Mouse (Mus musculus): ENCODE results near the gene Syn2. TPM values are rescaled to one million over a fixed set of nuclear protein-coding genes. Genes with fewer than 3 reads are reported as not detected.

Gene Syn2
- polyA plus RNA-seq, 1 experiment: 33.6 TPM

GRCm38 (mm10) chr6:115291068-115291467, 156.4 kb downstream of the Syn2 start:
- no peak for DNase-seq (ENCODE audit: low read depth)

GRCm38 (mm10) chr6:115291823-115292222, 157.1 kb downstream of the Syn2 start:
- DNase-seq (ENCODE audit: low read depth): no peak

DNA sequence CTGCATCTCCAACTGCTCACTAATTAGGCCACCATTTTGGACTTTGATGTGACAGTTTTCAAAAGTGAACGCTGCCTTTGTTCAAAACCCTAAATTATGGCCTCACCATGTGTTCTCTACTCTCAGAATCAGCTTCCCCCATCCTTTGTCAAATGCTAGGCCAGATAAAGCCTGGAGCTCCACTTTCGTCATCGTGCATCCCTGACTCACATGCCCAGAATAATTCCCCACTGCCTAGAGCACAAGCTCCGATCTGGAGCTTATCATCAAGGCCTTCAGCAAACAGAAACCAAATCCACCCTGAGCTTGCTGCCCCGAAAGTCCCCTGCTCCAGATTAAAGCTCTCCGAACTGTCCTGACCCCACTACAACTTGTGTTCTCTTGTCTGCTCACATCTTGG, 157.9 kb downstream of the Syn2 start:
- no peak for DNase-seq (ENCODE audit: low read depth)

GRCm38 (mm10) chr6:115293877-115294276, 159.2 kb downstream of the Syn2 start:
- no peak for DNase-seq (ENCODE audit: low read depth)

DNA sequence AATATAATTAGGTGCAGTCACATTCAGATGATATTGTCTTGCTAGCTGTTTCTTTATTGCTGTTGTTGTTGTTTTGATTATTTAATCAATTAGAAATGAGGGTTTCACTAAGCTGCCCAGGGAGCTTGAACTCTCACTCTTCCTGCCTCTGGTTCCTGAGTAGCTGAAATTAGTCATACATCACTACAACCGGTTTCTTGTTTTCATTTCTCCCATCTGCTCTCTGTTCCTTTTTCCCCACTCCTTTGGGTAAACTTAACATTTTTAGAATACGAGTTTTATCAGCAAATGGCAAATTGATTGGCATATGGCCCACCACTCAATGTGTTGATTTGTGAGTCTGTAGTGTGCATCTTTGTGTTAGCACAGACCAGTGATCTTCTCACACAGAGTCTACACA, 172.4 kb downstream of the Syn2 start:
- no peak for DNase-seq (ENCODE audit: low read depth)

GRCm38 (mm10) chr6:115312780-115313179, 178.1 kb downstream of the Syn2 start:
- DNase-seq (ENCODE audit: low read depth): no peak

DNA sequence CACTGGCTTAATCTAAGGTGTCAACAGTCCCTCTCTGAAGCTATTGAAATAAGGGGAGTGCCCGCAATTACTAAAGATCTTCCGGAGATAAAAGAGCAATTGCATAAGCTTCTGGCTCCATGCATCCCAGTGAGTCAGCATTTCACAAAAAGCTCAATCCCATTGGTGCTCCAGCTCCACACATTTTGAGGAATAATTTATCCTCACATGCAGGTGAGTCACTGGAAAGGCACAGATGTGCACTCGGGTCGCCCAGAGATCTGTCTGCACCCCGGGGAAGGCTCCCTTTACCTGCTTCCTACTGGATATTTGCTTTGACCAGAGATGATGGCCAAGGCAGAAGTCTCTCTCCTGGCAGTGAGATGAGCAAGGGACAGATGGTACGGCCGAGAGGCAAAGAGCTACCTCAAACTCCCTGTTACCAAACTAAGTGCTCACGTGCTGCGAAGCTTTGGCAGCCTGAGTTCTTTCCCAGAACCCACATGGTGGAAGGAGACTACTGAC, 178.6 kb downstream of the Syn2 start:
- DNase-seq (ENCODE audit: low read depth): peak; percentile 77

DNA sequence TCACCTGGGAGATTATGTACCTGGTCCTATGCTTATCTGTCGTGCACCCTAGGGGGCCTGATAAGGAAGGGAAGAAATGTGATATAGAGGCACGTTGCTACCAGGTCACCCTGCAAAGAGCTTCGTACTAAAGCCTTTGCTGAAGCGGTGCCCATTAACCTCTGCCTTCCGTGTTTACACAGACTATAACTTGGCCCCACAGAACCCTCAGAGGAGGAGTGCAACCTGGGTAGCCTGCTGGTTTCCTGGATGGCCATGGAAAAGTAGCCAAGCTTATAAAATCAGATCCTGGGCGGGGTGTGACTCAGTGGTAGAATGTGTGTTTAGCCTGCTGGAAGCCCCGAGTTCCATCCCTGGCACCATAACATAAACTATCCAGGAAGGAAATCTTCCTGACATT, 179.2 kb downstream of the Syn2 start:
- DNase-seq (ENCODE audit: low read depth): no peak

GRCm38 (mm10) chr6:115315770-115316169, 181.1 kb downstream of the Syn2 start:
- no peak for DNase-seq (ENCODE audit: low read depth)

- DNase-seq (ENCODE audit: low read depth): no peak
These were observed 182.1 kb downstream of the Syn2 start for GRCm38 (mm10) chr6:115316811-115317221.

DNA sequence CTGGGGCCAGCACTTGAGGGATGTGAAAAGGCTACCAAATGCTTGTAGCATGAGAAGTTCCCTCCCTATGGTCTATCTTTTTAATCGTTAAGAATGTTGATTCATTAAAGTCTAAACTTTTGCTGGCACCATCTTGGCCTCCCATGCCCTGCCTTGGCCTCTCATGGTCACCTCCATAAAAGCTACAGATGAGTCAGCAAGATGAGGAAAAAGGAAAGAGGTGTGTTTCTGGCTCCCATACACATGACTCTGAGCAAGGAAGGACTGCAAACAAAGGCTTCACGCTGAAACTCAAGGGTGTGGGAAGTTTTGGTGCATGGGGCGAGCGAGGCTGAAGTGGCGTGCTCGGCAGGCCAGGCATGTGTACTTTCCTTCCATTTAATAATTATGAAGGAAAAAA, 184.1 kb downstream of the Syn2 start:
- no peak for DNase-seq (ENCODE audit: low read depth)

GRCm38 (mm10) chr6:115319686-115320085, 185.0 kb downstream of the Syn2 start:
- DNase-seq (ENCODE audit: low read depth): peak; percentile 88

- no peak for DNase-seq (ENCODE audit: low read depth)
These were observed 186.4 kb downstream of the Syn2 start for GRCm38 (mm10) chr6:115320927-115321714.

DNA sequence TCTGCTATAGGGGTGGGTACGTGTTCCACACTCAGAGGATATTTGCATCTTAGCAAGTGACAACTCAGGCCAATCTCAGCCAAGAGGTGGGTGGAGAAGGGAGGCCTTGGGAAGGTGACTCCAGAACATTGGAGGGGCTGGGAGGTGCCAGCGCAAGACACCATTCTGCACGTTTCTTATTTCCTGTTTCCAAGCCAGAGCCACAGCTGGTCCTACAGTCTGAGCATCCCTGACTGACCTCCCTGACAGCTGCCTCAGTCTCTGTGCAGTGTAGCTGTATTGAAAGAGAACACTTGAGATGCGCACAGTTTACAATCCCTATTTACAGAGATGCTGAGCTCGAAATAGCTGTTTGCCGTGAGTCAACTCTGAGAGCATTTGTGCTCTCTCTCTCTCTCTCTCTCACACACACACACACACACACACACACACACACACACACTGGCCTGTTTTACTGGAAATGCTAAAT, 187.2 kb downstream of the Syn2 start:
- no peak for DNase-seq (ENCODE audit: low read depth)

GRCm38 (mm10) chr6:115322956-115323355, 188.3 kb downstream of the Syn2 start:
- DNase-seq (ENCODE audit: low read depth): no peak

GRCm38 (mm10) chr6:115330964-115331363, 196.3 kb downstream of the Syn2 start:
- DNase-seq (ENCODE audit: low read depth): no peak

Other genes with a start within 250 kb of the Syn2 start
- gene Vgll4, start 164.9 kb upstream of the Syn2 start, polyA plus RNA-seq (2012; rRNA removed): 62.2 and 77.9 TPM in 2 replicates
- gene Tamm41, start 97.0 kb upstream of the Syn2 start, polyA plus RNA-seq (2012; rRNA removed): 21.6 and 22.3 TPM in 2 replicates
- not detected in 2 replicates for gene Gm17482, start 92.4 kb downstream of the Syn2 start, polyA plus RNA-seq (2012; rRNA removed)
- gene Timp4, start 117.3 kb downstream of the Syn2 start, polyA plus RNA-seq (2012; rRNA removed): 99.4 and 151 TPM in 2 replicates
- 86.7 and 120 TPM in 2 replicates for gene Pparg, start 226.0 kb downstream of the Syn2 start, polyA plus RNA-seq (2012; rRNA removed)